Mouse (Mus musculus): ENCODE results near the gene Oscp1. TPM values are rescaled to one million over a fixed set of nuclear protein-coding genes. Genes with fewer than 3 reads are reported as not detected.

Oscp1 gene
- polyA plus RNA-seq, 3 experiments from 2014 or later: 0.24 to 0.66 (median 0.26) TPM

Other genes starting within 250 kb of the Oscp1 start
- gene Csf3r, start 34.0 kb upstream of the Oscp1 start, polyA plus RNA-seq (2017; shearing (Covaris generic)): under 1 TPM in 1 of 3 experiments, not detected in 2; 0.44 TPM
- gene Mrps15, start 11.6 kb upstream of the Oscp1 start, polyA plus RNA-seq (2017; shearing (Covaris generic)): 10 to 100 TPM; 56.3 to 65.7 (median 64.4) TPM
- 10 to 100 TPM; 55.6 to 76.5 (median 73.4) TPM for gene Lsm10, start 38.1 kb downstream of the Oscp1 start, polyA plus RNA-seq (2017; shearing (Covaris generic))
- gene Stk40, start 45.4 kb downstream of the Oscp1 start, polyA plus RNA-seq (2017; shearing (Covaris generic)): 10 to 100 TPM; 11.0 to 27.7 (median 16.5) TPM
- gene Eva1b, start 89.2 kb downstream of the Oscp1 start, polyA plus RNA-seq (2017; shearing (Covaris generic)): 10 to 100 TPM in 2 of 3 experiments, 1 to 10 TPM in 1; 8.5 to 14.5 (median 11.7) TPM
- 1 to 10 TPM in 1 of 3 experiments, under 1 TPM in 2; 0.24 to 1.3 (median 0.59) TPM for gene Sh3d21, start 104.9 kb downstream of the Oscp1 start, polyA plus RNA-seq (2017; shearing (Covaris generic))
- gene Thrap3, start 144.2 kb downstream of the Oscp1 start, polyA plus RNA-seq (2017; shearing (Covaris generic)): 100 to 1,000 TPM; 198 to 359 (median 205) TPM
- 1 to 10 TPM; 3.2 to 6.6 (median 5.1) TPM for gene Map7d1, start 197.8 kb downstream of the Oscp1 start, polyA plus RNA-seq (2017; shearing (Covaris generic))
- 10 to 100 TPM; 55.8 to 71.3 (median 70.8) TPM for gene Trappc3, start 203.8 kb downstream of the Oscp1 start, polyA plus RNA-seq (2017; shearing (Covaris generic))
- not detected for gene Col8a2, start 228.2 kb downstream of the Oscp1 start, polyA plus RNA-seq (2017; shearing (Covaris generic))